Comparison of ENCODE assay signal across 10 mouse cellular contexts in genomic region chr5:66112059-66112458, GRCm38 (mm10).
A peak's percentile ranks its signal among the peaks of the same experiment; 100 is the strongest.
DNase-seq lines count a peak whose midpoint lies in the region; ATAC-seq lines count a peak whose summit lies in the region.
"Had no signal": no experiment of that assay in that cellular context is flagged by ENCODE, and none has a peak within 500 bp of the region (broad histone marks: within the 10 kb centered on the region; RNA-seq: fewer than 3 reads in every experiment).

No protein-coding gene starts in this region.

- H3K27ac ChIP-seq in hindbrain, embryonic 12.5 days: no peak overlapping the region
- H3K27ac ChIP-seq in forebrain, embryonic 16.5 days (ENCODE audit: low read length): no peak overlapping the region
- H3K27ac ChIP-seq: heart, embryonic 13.5 days; neural tube, embryonic 13.5 days had no signal

- H3K4me1 ChIP-seq in hindbrain, embryonic 12.5 days: no peaks in the 10 kb centered on the region
- H3K4me1 ChIP-seq in forebrain, embryonic 16.5 days (replicated peaks; ENCODE audit: control insufficient read depth, insufficient read depth, low read length): no peaks in the 10 kb centered on the region
- H3K4me1 ChIP-seq: heart, embryonic 13.5 days; neural tube, embryonic 13.5 days had no signal

- no peaks in the 10 kb centered on the region for H3K36me3 ChIP-seq in hindbrain, embryonic 12.5 days
- no peaks in the 10 kb centered on the region for H3K36me3 ChIP-seq in forebrain, embryonic 16.5 days (ENCODE audit: control insufficient read depth, insufficient read depth)
- H3K36me3 ChIP-seq: heart, embryonic 13.5 days; neural tube, embryonic 13.5 days had no signal

- no peak overlapping the region for H3K4me2 ChIP-seq in hindbrain, embryonic 12.5 days (replicated peaks)
- H3K4me2 ChIP-seq in forebrain, embryonic 16.5 days (ENCODE audit: low read length): no peak overlapping the region
- H3K4me2 ChIP-seq: heart, embryonic 13.5 days; neural tube, embryonic 13.5 days had no signal

- ATAC-seq in megakaryocyte-erythroid progenitor cell, adult 5-6 weeks (replicated peaks; ENCODE audit: low FRiP score, low TSS enrichment, poor library complexity, severe bottlenecking): peak; percentile 34; the same call in 1 of the 2 replicates
- no peak for ATAC-seq in hindbrain, embryonic 12.5 days (ENCODE audit: low FRiP score)
- no peak for ATAC-seq in forebrain, embryonic 16.5 days

- H3K27me3 ChIP-seq in hindbrain, embryonic 12.5 days: no peaks in the 10 kb centered on the region
- H3K27me3 ChIP-seq in forebrain, embryonic 16.5 days (replicated peaks; ENCODE audit: control insufficient read depth, insufficient read depth, low read length): no peaks in the 10 kb centered on the region
- H3K27me3 ChIP-seq: heart, embryonic 13.5 days; neural tube, embryonic 13.5 days had no signal

- H3K9ac ChIP-seq in hindbrain, embryonic 12.5 days: no peak overlapping the region
- H3K9ac ChIP-seq in forebrain, embryonic 16.5 days (replicated peaks; ENCODE audit: low read depth, low read length): no peak overlapping the region
- H3K9ac ChIP-seq: heart, embryonic 13.5 days; neural tube, embryonic 13.5 days had no signal

- H3K9me3 ChIP-seq in hindbrain, embryonic 12.5 days (replicated peaks): no peaks in the 10 kb centered on the region
- H3K9me3 ChIP-seq in forebrain, embryonic 16.5 days (ENCODE audit: control insufficient read depth, low read length): no peaks in the 10 kb centered on the region
- H3K9me3 ChIP-seq: heart, embryonic 13.5 days; neural tube, embryonic 13.5 days had no signal

- peak; percentile 43 to 46 for DNase-seq in right cerebral cortex, postnatal 10 days (ENCODE audit: low spot score in 2 of 2)
- no peak for DNase-seq in right cerebral cortex, adult 18-20 months
- peak; percentile 52 for DNase-seq in gastrocnemius, postnatal 25 days
- peak; percentile 32 to 71 for DNase-seq in kidney, postnatal 25 days
- DNase-seq in embryo, embryonic 11 days: no peak

- 73% methylated on average over 8 of the region's 8 CpGs for WGBS in hindbrain, embryonic 12.5 days
- 83% methylated on average over 8 of the region's 8 CpGs for WGBS in forebrain, embryonic 16.5 days

- no peak overlapping the region for H3K4me3 ChIP-seq in hindbrain, embryonic 12.5 days
- H3K4me3 ChIP-seq in forebrain, embryonic 16.5 days (replicated peaks; ENCODE audit: low read length): no peak overlapping the region
- H3K4me3 ChIP-seq: heart, embryonic 13.5 days; neural tube, embryonic 13.5 days had no signal

Comparison
In these comparisons a context has a peak if more than half of its experiments do, and no peak if none do; other contexts are left out.
1. DNase-seq: peak in right cerebral cortex, postnatal 10 days (2 of 2), gastrocnemius, postnatal 25 days (single experiment) and kidney, postnatal 25 days (2 of 2); none in right cerebral cortex, adult 18-20 months (single experiment) and embryo, embryonic 11 days (single experiment).